Mouse (Mus musculus) embryo, embryonic 10 days (tissue): ENCODE results near the gene Ppia.
"Not testable (repeated sequence)": the region's sequence is repeated elsewhere in the genome, so short reads cannot be mapped to it uniquely, and the experiment has no call there.

ENCODE experiments used
- DNase-seq: peaks from one replicate; pipeline ENCODE4 v3.0.0-alpha.2; 2015; ENCODE audit warnings: low spot score

The Ppia gene

DNA sequence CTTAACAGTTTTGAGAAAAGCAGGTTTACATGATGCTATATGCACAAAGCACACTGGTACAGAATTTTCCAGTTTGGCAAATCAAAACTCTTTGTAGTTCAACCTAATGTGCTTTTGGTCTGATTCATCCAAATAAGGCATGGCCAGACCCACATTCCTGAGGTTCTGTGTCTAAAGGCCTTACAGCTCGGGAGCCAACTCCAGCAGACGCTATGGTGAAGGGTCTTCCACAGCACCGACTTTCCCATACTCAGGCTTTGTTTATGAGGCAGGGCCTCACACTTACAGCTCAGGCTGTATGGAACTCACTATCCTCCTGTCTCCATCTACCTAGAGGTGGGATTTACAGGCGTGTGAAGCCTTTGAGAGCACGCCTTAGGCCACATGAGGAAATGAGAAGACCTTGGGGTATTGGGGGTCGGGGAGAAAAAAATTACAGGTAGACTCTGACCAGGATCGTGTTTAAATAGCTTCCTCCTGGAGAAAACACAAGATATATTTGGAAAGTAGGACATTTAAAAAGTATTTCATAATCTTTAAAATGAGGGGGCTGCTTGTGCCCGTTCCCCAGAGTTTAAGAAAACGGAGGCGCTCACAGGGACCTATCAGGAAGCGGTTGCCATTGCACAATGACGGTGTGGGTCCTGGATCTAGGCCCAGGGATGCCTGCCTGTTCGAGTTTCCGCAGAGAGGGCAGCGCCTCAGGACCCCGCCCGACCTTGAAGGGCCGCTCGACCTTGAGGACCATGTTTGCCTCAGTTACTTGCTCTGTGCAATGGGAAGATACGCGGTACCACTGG, at the start of gene Ppia:
Gene Ppia, plus strand, starts transcription at position 693 of the 800 bp plus-strand sequence.
- DNase-seq: peak; percentile 43

DNA sequence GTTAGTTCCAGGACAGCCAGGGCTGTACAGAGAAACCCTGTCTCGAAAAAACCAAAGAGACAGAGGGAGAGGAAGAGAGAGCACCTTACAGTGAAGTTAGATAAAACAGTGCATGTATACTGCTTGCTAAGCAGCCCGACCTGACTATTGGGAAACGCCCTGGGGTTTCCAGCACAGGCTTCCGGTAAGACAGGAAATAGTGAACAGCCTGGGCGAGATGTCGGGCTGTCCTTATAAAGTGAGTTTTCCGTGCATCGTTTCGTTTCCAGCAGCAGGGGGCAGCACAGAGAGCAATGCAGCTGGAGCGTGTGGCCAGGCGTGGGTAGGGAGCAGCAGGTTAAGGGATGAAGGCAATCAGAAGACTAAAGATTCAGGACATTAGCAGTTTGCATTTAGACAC, 49.4 kb upstream of the Ppia start:
- peak; percentile 85 for DNase-seq

DNA sequence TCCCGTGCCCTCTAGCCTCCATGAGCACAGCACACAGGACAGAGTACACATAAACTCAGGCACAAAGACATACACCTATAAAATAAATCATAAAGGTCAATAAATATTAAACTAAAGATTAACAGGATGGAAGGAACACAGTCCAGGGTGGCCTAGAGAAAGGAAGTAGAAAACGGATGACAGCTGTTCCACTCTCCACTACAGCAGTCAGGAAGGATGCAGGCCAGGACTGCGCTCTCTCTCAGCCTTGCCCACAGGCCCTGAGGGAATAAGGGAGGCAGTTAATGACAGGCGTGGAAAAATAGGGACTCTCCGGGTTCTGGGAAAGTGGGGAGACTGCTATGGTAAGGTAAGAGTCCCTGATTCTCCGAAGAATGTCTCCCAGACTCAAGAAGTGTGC, 48.8 kb upstream of the Ppia start:
- DNase-seq: no peak

DNA sequence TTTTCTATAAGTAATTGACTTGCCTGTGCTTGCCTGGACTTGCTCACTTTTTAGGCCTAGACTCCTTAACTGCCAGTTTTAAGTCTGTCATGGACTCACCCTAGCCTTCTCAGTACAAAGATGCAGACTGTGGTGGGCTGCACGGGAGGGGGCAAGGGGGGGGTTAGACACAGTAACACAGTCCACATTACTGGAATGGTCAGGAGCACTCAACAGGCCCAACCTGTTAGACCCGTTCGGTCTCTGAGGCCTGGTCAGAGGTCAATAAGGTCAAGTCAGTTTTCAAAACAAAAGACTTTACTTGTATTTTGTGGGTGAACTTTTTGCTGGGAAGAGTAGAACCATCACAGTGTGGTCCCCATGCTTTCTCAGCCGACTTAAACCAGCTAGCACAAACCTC, 48.1 kb upstream of the Ppia start:
- peak; percentile 42 for DNase-seq

DNA sequence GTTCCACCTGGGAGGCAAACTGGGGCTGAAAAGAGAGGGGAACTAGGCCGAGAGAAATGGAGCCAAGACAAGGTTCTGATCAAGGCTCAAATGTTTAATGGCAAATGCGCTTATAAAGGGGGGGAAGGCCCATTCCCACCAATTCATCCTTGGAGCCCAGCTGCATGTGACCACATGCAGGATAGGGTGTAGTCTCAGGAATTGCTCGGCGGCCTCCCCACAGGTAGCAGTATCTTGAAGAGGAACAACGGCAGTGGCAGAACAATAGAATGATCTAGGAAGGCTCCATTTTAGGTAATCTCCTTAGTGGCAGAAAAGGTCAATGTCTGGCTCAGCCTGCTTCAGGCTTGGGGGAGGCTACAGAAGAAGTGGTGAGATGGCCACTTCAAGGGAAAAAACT, 47.3 kb upstream of the Ppia start:
- not testable (repeated sequence) for DNase-seq

DNA sequence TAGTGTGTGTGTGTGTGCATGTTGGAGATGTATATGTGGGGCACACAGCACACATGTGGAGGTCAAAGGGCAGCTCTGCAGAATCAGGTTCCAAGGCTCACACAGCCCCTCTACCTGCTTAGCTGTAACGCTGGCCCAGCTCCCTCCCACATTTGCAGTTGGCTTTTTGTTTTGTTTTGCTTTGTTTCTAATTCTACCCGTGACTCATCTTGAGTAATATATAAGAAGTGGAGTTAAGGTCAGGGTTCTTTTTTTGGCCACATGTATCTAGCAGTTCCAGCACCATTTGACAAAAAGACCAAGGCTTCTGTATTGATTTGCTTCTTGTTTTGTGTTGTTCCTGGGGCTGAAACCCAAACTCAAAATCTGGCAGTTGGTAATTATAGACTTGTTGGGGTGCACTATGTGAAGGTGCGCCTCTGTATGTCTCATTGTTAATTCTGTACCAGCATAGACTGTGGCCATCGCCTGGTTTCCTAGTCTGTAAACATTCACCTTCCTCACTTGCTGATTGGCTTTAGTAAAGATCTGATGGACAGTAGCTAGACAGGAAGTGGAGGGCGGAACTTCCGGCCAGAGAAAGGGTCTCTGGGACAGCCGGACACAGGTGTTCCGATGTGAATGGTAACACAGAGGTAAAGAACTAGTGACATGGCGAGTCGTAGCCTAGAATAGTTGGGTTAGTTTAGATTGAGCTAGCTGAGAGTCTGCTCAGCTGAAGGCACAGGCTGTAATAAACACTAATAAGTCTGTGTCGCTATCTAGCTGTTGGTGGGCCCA, 43.7 kb upstream of the Ppia start:
- DNase-seq: no peak

DNA sequence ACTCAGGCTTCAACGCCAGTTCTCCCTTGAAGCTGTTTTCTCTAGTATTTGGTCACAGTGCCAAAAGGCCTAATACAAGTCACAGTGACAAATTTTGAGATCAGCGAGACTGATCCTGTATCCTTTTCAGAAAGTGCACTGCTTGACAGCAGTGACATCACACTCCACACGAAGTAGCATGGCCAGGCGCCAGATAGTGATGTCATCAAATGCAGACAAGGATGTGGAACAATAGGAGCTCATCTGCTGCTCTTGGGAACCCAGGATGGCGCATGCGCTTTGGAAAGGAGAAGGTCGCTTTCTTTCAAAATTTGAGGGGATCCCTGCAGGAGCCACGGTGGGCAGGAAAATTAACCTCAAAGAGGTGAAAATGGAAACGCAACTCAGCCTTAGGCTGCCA, 42.5 kb upstream of the Ppia start:
- DNase-seq: no peak

DNA sequence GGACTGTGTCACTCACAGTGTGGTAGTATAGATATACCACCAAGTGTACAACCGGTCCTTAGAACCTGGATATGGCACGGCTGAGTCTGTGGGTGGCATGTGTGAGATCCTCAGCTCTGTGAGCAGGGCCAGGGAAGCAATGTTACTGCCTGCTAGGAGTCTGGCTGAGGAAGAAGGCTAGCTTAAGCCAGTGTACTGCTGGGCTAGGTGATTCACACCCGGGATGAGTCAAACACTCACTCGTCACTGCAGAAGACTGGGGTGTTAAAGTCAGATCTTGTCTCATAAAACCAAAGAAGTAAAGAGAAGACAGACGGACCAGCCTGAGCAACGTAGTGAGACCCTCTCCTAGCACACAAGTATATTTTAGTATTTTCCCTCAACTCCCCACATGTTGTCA, 34.3 kb upstream of the Ppia start:
- no peak for DNase-seq

DNA sequence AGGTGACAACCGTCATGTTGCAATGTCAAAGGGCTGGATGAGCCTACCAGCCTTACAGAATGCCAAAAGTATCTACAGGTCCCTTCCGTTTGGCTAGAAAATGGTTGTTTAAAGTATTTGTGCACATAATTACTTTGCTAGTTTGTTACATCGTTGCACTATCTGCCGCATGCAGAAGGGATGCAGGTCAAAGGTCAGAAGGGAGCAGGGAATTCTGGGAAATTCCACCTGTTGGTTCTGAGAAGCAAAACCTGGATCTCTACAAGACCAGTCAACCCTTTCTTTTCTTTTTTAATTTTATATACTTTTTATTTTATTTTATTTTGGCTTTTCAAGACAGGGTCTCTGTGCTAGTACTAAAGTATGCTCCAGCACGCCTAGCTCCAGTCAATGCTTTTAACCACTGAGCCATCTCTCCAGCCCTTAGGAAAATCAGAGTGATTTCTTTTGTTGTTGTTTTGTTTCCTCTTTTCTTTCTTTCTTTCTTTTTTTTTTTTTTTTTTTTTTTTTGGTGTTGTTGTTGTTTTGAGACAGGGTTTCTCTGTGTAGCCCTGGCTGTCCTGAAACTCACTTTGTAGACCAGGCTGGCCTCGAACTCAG, 27.0 kb upstream of the Ppia start:
- DNase-seq: no peak

DNA sequence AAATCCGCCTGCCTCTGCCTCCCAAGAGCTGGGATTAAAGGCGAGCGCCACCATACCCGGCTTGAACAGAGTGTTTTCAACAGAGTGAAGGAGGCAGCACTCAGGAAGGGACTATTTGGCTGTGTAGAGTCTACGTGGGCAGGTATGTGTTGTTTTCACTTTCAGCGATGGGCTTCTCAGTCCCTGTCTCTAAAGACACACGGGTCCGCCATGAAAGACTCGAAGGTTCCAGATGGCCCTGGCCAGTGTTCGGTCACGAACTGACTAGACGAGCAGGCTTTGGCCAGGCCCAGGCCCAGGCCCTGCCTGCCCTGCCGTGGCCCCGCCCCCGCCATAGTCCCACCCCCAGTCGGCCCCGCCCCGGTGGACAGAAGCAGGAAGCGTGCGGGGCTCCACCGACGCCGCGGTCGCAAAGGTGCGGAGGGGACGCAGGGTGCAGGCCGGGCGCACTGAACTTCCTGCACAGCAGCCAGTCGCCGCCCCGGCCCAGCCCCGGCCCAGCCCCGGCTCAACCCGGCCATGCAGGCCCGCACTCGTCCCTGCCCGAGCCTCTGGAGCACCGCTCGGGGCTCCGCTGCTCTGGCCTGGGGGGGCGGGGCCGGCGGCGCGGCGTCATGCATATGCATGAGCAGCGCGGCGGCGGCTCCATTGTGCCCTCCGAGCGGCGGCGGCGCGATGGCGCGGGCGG, 26.4 kb upstream of the Ppia start, which contains the start of gene Zmiz2:
Gene Zmiz2, plus strand, starts transcription at position 349 of the 688 bp plus-strand sequence.
- DNase-seq: peak; percentile 90

DNA sequence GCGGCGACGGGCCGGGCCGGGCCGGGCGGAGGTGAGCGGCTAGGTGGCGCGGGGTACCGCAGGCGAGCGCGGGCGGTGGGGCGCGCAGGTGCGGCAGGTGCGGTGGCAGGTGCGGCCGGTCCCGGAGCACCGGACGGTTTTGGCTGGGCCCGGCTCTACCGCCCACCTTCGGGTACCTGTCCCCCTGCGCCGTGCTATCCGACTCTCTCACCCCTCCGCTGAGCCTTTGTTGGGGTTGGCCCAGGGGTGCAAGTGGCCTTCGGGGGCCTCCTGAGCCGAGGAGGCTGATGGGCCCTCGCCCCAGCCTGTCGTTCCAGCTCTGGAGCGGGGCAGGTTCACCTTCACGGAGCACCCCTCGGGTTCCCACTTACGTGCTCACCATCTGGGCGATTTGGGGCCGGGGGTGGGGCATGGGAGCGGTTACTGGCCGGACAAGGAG, 25.7 kb upstream of the Ppia start:
- peak; percentile 20 for DNase-seq

DNA sequence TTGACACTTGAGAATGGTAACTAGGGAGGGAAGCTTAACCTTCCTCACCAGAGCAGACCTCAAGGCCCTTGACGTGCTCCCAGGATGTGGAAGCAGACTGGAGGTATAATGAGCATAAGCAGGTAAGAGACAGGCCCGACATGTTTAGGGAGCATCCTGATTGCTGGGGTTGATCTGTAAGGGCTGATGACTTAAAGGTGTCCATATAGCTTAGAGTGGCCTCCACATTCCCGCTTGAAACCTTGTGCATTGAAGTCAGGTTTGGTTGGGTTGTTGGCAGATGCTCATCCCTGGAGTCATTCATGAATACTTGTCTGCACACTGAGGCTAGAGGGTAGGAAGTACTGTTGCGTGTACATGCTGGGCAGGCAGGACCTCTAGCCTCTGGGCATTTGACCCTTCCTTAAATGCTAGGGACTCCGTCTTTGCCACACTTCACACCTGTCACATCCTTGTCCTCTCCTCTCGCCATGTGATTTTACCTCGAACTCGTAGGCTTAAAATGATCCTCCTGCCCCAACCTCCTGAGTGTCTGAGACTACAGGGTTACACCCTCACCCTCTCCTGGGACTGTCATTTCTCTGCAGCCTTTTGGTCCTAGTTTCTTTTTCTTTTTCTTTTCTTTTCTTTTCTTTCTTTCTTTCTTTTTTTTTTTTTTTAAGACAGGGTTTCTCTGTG, 24.7 kb upstream of the Ppia start:
- DNase-seq: no peak

DNA sequence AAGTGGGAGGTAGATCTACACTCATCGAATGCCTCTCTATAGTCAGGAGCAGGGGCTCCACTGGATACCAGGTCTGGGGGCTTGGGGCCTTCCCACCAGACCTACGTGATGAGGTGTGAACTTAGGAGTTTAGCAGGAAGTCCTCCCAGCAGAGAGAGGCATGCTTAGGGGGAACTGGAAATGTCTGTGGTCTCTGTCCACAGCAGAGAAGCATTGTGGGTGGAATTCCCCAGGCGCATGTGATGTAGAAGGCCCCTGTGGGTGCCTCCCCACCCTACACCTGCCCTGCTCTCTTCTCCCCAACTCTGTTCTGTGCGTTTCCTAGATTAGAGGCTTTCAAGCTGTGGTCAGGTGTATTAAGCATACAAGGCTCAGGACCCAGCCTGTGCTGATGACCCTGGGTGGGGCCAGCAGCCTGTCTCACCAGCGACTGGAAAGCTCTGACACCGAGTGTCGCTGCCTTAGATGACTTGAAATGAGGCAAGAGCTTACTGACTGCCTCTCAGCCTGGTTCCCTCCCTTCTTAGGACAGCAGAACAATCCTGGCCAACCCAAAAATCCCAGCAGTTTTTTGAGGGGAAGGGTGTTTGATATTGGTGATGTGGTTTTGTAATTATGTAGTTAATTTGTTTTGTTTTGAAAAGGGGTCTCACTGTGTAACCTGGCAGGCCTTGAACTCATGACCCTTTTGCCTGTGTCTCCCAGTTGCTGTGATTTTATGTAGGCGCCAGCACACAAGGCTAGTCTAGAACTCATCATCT, 23.5 kb upstream of the Ppia start:
- DNase-seq: no peak

DNA sequence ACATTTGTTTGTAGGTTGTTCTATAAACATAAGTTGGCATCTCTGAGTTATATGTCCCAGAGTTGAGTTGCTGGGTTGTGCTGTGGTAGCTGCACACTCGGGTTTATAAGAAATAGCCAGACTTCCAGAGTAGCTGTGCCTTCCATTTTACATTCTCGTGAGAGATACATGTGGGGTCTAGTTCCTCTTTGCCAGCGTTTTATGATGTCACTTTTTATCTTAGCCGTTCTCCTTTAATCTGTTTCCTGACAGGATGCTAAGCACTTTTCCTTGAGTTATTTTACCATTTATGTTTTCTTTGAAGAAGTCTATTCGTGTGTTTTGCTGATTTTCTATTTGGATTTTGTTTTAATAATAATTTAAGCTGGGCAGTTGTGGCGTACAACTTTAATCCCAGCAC, 22.4 kb upstream of the Ppia start:
- DNase-seq: no peak

DNA sequence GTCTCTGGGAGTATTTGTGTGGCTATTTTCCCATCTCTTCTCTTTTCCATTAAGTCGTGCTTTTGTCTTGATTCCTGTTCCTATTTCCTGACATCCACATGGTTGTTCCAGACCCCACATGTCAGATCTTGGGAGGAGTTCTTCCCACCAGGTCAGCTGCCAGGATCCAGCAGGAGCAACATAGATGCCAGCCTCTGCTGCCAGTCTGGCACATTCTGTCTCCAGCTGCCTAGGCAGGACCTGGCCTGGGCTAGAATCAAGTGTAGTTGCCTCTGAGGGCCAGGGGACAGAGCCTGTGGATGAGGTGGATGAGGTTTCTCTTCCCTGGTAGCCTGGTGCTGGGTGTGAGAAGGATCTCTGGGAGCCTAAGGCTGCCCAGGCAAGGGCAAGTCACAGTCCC, 21.4 kb upstream of the Ppia start:
- DNase-seq: no peak

DNA sequence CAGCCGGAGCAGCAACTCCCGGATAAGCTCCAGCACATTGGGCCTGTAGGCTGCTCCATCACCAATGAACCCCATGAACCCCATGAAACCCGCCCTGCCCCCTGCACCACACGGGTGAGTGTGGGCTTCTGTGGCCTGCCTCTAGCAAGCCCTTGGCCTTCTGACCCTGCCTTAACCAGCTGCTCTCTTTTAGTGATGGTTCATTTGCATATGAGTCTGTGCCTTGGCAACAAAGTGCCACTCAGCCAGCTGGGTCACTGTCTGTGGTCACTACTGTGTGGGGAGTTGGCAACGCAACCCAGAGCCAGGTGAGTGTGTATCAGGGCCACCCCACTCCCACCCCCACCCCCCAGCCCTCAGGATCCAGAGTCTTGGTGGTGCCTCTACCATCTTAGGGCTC, 19.7 kb upstream of the Ppia start:
- no peak for DNase-seq

DNA sequence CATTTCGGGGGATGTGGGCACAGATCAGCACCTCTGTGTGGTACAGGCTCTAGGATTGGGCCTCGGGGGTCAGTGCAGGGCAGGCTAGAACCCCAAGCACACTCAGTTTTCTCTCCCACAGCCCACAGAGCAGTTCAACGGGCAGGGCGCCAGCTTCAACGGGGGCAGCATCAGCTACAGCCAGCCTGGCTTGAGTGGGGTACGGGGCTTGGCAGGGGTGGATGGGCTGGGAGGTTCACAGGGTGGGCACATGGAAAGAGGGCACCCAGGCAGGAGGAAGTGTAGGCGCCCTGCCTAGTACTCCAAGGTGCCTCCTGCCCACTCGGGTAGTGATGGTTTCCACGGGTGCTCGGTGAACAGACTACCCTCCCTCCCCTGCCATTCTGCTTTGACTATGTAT, 17.1 kb upstream of the Ppia start:
- no peak for DNase-seq

DNA sequence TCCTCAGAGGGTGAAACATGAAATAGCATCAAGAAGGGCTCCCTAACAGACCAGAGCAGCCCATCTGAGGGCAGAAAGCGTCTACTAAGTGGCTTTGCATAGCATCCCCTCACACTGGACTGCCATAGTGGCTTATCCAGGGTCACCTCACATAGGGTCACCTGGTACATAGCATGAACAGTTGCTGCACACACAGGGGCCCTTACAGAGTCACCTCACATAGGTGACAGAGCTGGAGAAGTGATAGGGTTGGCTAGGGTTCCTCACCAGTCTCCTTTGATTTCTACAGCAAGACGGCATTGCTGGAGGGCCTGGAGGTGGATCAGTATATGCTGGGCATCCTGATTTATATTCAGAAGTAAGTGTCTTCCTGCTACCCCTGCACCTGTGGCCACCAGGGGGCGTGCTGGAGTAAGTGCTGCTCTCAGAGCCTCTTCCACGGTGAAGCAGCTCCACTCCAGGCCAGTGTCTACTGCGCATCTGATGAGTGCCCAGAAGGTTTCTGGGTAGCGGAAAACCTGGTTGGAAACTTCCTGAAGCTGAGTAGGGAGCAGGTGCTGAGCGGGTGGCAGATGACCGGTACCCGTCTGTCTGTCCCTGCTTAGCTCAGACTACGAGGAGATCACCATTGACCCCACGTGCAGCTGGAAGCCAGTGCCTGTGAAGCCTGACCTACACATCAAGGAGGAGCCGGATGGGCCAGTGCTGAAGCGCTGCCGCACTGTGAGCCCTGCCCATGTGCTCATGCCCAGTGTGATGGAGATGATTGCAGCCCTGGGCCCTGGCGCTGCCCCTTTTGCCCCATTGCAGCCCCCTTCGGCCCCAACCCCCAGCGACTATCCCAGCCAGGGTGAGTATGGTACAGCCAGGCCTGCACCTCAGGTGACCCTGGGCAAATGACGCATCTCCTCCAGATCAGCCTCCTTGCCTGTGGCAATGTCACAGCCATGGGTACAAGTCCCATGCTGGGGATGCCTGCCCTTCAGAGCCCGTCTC, 12.4 kb upstream of the Ppia start:
- peak; percentile 71 for DNase-seq

DNA sequence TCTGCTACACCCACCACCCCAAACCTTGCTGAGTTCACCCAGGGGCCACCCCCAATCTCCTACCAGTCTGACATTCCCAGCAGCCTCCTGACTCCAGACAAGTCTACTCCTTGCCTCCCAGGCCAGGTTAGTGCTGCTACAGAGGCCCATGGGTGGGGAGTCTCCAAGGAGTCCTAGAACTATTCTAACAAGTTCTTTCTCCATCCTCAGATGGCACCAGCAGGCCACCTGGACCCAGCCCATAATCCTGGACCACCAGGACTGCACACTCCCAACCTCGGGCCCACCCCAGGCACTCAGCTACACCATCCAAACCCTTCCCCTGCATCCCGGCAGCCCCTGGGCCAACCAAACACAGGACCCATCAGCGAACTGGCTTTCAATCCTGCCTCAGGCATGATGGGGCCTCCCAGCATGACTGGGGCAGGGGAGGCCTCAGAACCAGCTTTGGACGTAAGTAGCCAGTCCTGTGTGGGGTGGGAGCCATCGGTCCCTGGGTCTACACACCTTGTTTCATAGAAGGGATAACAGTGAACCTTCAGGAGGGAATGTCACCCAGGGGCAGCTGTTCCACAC, 11.3 kb upstream of the Ppia start:
- DNase-seq: no peak
